Comparison of ENCODE assay signal across 15 mouse cellular contexts in the genomic region with DNA sequence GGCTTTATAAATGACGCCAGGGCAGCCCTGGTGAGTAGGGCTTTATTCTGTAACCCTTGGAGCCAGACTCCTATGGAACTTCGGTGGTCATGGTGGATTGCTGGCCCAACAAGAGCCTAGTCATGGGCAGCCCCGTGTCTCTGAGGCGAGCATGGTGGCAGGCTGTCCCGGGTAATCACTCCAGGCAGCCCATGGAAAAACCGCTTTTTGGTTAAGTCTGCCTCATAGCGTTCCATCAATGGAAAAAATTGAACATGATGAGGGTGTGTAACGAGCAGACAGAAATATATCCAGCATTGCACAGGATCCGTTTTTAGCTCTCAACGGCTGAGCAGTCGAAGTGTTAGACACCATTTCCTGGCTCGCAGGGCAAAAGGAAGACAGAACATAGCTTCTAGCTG.
DNase-seq lines count a peak whose midpoint lies in the region; ATAC-seq and TF ChIP-seq lines count a peak whose summit lies in the region.
"Had no signal": no experiment of that assay in that cellular context is flagged by ENCODE, and none has a peak within 500 bp of the region (broad histone marks: within the 10 kb centered on the region; RNA-seq: fewer than 3 reads in every experiment).

No protein-coding gene starts in this region.

- H3K4me2 ChIP-seq in limb, embryonic 12.5 days = no peak overlapping the region
- H3K4me2 ChIP-seq: midbrain, embryonic 13.5 days; neural tube, embryonic 12.5 days had no signal

- TF ChIP-seq CTCF in embryonic fibroblast, embryonic 13.5 days (IDR thresholded peaks at IDR 0.05; ENCODE audit: borderline replicate concordance, insufficient read depth, low read length) = no peak

- DNase-seq in heart, adult 11 months = peak; percentile 60
- DNase-seq in heart, postnatal 10 days = no peak
- DNase-seq in limb, embryonic 10.5 days (ENCODE audit: low spot score) = no peak
- DNase-seq in adrenal gland, adult 8-10 months = no peak
- DNase-seq: cerebellum, postnatal 10 days; gastrocnemius, postnatal 36 days; kidney, postnatal 10 days; lung, adult 2 months had no signal

- H3K27ac ChIP-seq in limb, embryonic 12.5 days = peak overlapping the region; percentile 53; the same call in 1 of the 2 replicates
- no peak overlapping the region for H3K27ac ChIP-seq in limb, embryonic 10.5 days
- peak overlapping the region; percentile 66 for H3K27ac ChIP-seq in embryonic fibroblast, embryonic 13.5 days (ENCODE audit: insufficient read depth, low read length)
- H3K27ac ChIP-seq: midbrain, embryonic 13.5 days; neural tube, embryonic 12.5 days had no signal

- TF ChIP-seq POLR2A in embryonic fibroblast, embryonic 13.5 days (IDR thresholded peaks at IDR 0.05; ENCODE audit: low read depth, low read length) = no peak

- H3K9me3 ChIP-seq in limb, embryonic 12.5 days = no peaks in the 10 kb centered on the region
- no peaks in the 10 kb centered on the region for H3K9me3 ChIP-seq in limb, embryonic 10.5 days (replicated peaks)
- H3K9me3 ChIP-seq: midbrain, embryonic 13.5 days; neural tube, embryonic 12.5 days had no signal

- H3K4me1 ChIP-seq in limb, embryonic 12.5 days (replicated peaks) = peaks cover 25% of the 10 kb centered on the region
- H3K4me1 ChIP-seq in limb, embryonic 10.5 days = peaks cover 11% of the 10 kb centered on the region; the same call in 1 of the 2 replicates
- H3K4me1 ChIP-seq in embryonic fibroblast, embryonic 13.5 days (ENCODE audit: control insufficient read depth, insufficient read depth, low read length) = peaks cover 14% of the 10 kb centered on the region
- H3K4me1 ChIP-seq: midbrain, embryonic 13.5 days; neural tube, embryonic 12.5 days had no signal

- intact Hi-C loops in heart, postnatal 10 days (cut with DNase I) = no loop called here

- H3K4me3 ChIP-seq in limb, embryonic 12.5 days (replicated peaks) = no peak overlapping the region
- H3K4me3 ChIP-seq in limb, embryonic 10.5 days = no peak overlapping the region
- H3K4me3 ChIP-seq in embryonic fibroblast, embryonic 13.5 days (ENCODE audit: insufficient read depth, low read length) = no peak overlapping the region
- H3K4me3 ChIP-seq: erythroblast, embryonic 14.5 days; midbrain, embryonic 13.5 days; neural tube, embryonic 12.5 days had no signal

- H3K27me3 ChIP-seq in limb, embryonic 12.5 days = no peaks in the 10 kb centered on the region
- H3K27me3 ChIP-seq in limb, embryonic 10.5 days (ENCODE audit: low read depth, poor library complexity, severe bottlenecking) = 0 out of 2 replicates have a peak, but pooled peaks cover 5% of the 10 kb centered on the region
- H3K27me3 ChIP-seq: midbrain, embryonic 13.5 days; neural tube, embryonic 12.5 days had no signal

- no peak overlapping the region for H3K9ac ChIP-seq in limb, embryonic 12.5 days (replicated peaks)
- H3K9ac ChIP-seq: midbrain, embryonic 13.5 days; neural tube, embryonic 12.5 days had no signal

- 76% methylated on average over 12 of the region's 12 CpGs for WGBS in limb, embryonic 12.5 days
- WGBS in limb, embryonic 10.5 days = 89% methylated on average over 12 of the region's 12 CpGs

- no peak for ATAC-seq in limb, embryonic 12.5 days (ENCODE audit: insufficient number of reproducible peaks, insufficient read depth, low FRiP score, low TSS enrichment, low read depth)
- peak; percentile 10; the same call in 1 of the 2 replicates for ATAC-seq in megakaryocyte, adult 5-6 weeks (ENCODE audit: poor library complexity, severe bottlenecking)
- ATAC-seq in erythroid progenitor cell, adult 5-6 weeks (replicated peaks; ENCODE audit: low FRiP score, poor library complexity, severe bottlenecking) = no peak
- ATAC-seq: midbrain, embryonic 13.5 days had no signal

- H3K36me3 ChIP-seq in limb, embryonic 12.5 days = no peaks in the 10 kb centered on the region
- H3K36me3 ChIP-seq in limb, embryonic 10.5 days = no peaks in the 10 kb centered on the region
- H3K36me3 ChIP-seq: midbrain, embryonic 13.5 days; neural tube, embryonic 12.5 days had no signal
